In the genomic region with DNA sequence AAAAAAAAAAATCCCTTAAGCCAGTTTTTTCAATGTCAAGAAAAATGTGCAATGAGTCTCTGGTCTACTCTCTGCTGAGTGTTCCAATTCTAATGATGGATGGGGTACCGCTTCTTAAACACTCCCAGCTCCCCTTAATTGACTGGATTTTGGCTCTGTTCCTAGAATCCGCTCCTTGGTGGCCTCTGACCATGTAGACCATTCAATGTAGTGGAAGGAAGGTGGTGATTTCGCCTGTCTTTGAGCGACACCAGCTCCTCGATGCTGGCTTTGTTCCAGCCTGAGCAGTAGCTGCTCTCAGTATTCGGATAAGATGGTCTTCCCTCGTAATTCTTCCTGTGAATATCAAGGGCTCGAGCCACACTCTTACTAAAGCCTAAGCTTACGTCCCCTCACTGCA, we compare ENCODE assay signal across 10 mouse cellular contexts.
A peak's percentile ranks its signal among the peaks of the same experiment; 100 is the strongest.
DNase-seq lines count a peak whose midpoint lies in the region; ATAC-seq lines count a peak whose summit lies in the region.
"Had no signal": no experiment of that assay in that cellular context is flagged by ENCODE, and none has a peak within 500 bp of the region (broad histone marks: within the 10 kb centered on the region; RNA-seq: fewer than 3 reads in every experiment).

No protein-coding gene starts in this region.

- H3K4me2 ChIP-seq in heart, embryonic 14.5 days (ENCODE audit: low read length) = 0 out of 2 replicates have a peak overlapping the region, but pooled peaks have one; percentile 5
- H3K4me2 ChIP-seq in neural tube, embryonic 13.5 days = no peak overlapping the region
- H3K4me2 ChIP-seq: limb, embryonic 13.5 days had no signal

- H3K9me3 ChIP-seq in heart, embryonic 14.5 days (ENCODE audit: control insufficient read depth, low read length) = peaks cover 9% of the 10 kb centered on the region
- H3K9me3 ChIP-seq in neural tube, embryonic 13.5 days = no peaks in the 10 kb centered on the region

- H3K9ac ChIP-seq in heart, embryonic 14.5 days (ENCODE audit: low read length) = no peak overlapping the region
- H3K9ac ChIP-seq in neural tube, embryonic 13.5 days = no peak overlapping the region
- H3K9ac ChIP-seq: limb, embryonic 13.5 days had no signal

- 0 out of 2 replicates have a peak, but pooled peaks have one; percentile 31 for ATAC-seq in heart, embryonic 14.5 days (ENCODE audit: insufficient number of reproducible peaks, insufficient read depth, low FRiP score, low read depth)
- 0 out of 2 replicates have a peak, but pooled peaks have one; percentile 11 for ATAC-seq in neural tube, embryonic 13.5 days (ENCODE audit: low read depth)

- intact Hi-C loops in heart, postnatal 25 days (cut with DNase I) = no loop called here

- no peak overlapping the region for H3K4me3 ChIP-seq in heart, embryonic 14.5 days (ENCODE audit: control insufficient read depth in 1 of 2, insufficient read depth in 1 of 2, low read depth in 1 of 2, low read length in 2 of 2)
- no peak overlapping the region for H3K4me3 ChIP-seq in neural tube, embryonic 13.5 days
- H3K4me3 ChIP-seq: limb, embryonic 13.5 days had no signal

- no peaks in the 10 kb centered on the region for H3K36me3 ChIP-seq in heart, embryonic 14.5 days (ENCODE audit: control insufficient read depth, insufficient read depth, low read length)
- no peaks in the 10 kb centered on the region for H3K36me3 ChIP-seq in neural tube, embryonic 13.5 days
- H3K36me3 ChIP-seq: limb, embryonic 13.5 days had no signal

- H3K27ac ChIP-seq in heart, embryonic 14.5 days (replicated peaks in 1 of 2; ENCODE audit: control insufficient read depth in 1 of 2, insufficient read depth in 1 of 2, low read depth in 2 of 2, low read length in 2 of 2) = no peak overlapping the region
- H3K27ac ChIP-seq in neural tube, embryonic 13.5 days (replicated peaks) = no peak overlapping the region
- H3K27ac ChIP-seq: limb, embryonic 13.5 days had no signal

- H3K27me3 ChIP-seq in heart, embryonic 14.5 days (ENCODE audit: control insufficient read depth, insufficient read depth, low read length) = 0 out of 2 replicates have a peak, but pooled peaks cover 3% of the 10 kb centered on the region
- H3K27me3 ChIP-seq in neural tube, embryonic 13.5 days = no peaks in the 10 kb centered on the region

- WGBS in heart, embryonic 14.5 days = 30% methylated on average over 9 of the region's 9 CpGs
- 54% methylated on average over 9 of the region's 9 CpGs for WGBS in neural tube, embryonic 13.5 days

- DNase-seq in heart, postnatal 25 days (ENCODE audit: low spot score) = no peak
- DNase-seq in kidney, postnatal 14 days = peak; percentile 10
- DNase-seq in kidney, adult 8-10 months = no peak
- no peak for DNase-seq in neural tube, embryonic 10.5 days (ENCODE audit: extremely low spot score, low spot score)
- DNase-seq in mesoderm, embryonic 11.5 days (ENCODE audit: low read depth, low spot score) = peak; percentile 34
- DNase-seq in urinary bladder, adult 2 months (ENCODE audit: low spot score) = no peak
- DNase-seq: layer of hippocampus, adult 9-11 months had no signal

- peaks cover 5 to 7% of the 10 kb centered on the region in 2 experiments; a peak in 2 of 4 replicates for H3K4me1 ChIP-seq in heart, embryonic 14.5 days (ENCODE audit: control insufficient read depth in 2 of 2, insufficient read depth in 2 of 2, low read length in 2 of 2)
- no peaks in the 10 kb centered on the region for H3K4me1 ChIP-seq in neural tube, embryonic 13.5 days (replicated peaks)

Comparison
In these comparisons a context has a peak if more than half of its experiments do, and no peak if none do; other contexts are left out.
1. DNase-seq: peak in kidney, postnatal 14 days (single experiment) and mesoderm, embryonic 11.5 days (single experiment); none in heart, postnatal 25 days (single experiment), kidney, adult 8-10 months (0 of 2), neural tube, embryonic 10.5 days (single experiment) and urinary bladder, adult 2 months (single experiment).